Mouse (Mus musculus) right cerebral cortex, adult 18-20 months (tissue): ENCODE measurements around the gene Inka1.

Source experiments
- DNase-seq: peaks from one replicate; pipeline ENCODE4 v3.0.0; 2022; ENCODE audit warnings: mixed read lengths

The Inka1 gene

DNA sequence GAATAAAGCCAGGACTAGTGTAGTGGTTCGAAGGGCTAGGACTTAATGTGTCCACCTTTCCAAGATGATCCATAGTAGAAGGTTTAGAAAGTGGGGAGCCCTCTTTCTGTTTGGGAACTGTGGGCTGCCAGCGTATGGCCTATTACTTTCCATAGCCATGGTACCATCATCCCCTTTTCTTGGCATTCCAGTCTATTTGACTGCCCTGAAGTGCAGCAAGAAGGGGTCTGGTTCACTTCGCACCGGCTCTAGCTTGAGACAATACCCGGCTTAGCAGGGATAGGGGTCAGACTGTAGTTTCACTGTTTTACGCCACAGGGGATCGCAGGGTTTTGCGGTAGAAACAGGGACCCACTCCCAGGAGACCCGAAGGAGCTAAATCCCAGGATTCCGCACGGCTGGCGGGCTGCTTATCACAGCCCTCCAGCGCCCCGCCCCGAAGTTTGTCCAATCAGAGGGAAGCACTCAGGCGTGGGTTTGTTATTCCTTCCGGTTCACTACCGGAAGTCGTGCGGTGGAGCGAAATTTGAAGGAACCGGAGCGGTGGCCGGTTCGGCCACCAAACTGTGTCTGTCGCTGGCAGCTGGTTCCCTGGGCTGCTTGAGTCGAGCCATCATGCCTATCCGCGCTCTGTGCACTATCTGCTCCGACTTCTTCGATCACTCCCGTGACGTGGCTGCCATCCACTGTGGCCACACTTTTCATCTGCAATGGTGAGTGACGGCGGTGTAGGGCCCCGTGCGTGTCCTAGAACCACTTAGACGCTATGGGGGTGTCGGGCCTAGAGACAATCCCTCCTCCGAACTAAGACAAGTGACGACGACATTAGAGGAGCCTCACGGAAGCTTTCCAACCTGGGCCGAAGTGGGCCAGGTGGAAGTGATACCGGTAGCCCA, 35.0 kb downstream of the Inka1 start:
- DNase-seq = peak; percentile 93

DNA sequence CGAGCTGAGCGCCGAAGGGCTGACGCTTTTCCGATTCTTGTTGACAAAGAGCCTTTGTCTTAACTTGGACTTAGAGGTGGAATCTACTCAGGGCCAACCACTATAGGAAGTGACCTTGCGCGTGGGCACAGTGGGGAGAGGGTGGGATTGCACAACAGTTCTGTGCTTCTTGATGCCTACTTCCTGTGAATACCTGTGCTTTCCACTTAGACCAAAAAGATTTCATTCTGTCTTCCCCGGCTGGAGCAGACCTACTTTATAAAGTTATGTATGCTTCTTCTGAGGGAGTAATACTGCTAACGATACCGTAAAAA, 35.8 kb downstream of the Inka1 start, which contains the start of gene Traip:
TSS of gene Traip (plus strand) at position 215 of the 314 bp plus-strand sequence.
- no peak for DNase-seq

DNA sequence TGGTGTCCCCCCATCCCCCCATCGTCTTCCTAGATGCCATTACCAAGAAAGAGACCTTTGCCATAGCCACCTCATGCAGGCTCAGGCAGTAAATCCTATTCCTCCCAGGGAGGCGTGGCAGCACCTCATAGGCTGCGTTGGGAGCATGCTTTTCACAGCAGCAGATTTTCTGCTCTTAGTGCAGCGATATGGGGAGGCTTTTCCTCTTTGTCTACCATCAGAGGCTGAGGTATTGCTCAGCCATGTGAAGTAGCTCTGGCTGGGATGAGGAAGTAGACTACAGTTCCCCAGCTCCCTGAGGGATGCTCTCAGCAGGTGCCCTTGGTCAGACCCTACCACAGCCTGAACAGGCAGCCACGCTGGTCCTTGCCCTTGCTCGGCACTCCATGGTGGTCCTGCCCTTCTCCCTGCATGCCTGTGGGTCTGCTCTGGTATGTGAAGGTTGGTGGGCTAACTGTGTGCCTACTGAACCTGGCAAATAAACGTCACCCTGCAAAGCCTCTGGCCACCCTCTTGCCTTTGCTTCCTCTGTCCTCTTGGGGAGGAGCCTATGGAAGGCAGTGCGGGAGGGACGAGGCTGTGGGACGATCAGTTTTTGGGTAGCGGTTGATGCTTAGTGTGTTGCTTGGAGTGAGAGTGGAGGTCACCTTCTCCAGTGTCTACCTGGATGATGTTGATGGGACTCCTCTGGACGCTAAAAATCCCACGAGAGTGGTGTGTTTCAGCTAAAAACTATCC, 36.3 kb downstream of the Inka1 start:
- DNase-seq = no peak

DNA sequence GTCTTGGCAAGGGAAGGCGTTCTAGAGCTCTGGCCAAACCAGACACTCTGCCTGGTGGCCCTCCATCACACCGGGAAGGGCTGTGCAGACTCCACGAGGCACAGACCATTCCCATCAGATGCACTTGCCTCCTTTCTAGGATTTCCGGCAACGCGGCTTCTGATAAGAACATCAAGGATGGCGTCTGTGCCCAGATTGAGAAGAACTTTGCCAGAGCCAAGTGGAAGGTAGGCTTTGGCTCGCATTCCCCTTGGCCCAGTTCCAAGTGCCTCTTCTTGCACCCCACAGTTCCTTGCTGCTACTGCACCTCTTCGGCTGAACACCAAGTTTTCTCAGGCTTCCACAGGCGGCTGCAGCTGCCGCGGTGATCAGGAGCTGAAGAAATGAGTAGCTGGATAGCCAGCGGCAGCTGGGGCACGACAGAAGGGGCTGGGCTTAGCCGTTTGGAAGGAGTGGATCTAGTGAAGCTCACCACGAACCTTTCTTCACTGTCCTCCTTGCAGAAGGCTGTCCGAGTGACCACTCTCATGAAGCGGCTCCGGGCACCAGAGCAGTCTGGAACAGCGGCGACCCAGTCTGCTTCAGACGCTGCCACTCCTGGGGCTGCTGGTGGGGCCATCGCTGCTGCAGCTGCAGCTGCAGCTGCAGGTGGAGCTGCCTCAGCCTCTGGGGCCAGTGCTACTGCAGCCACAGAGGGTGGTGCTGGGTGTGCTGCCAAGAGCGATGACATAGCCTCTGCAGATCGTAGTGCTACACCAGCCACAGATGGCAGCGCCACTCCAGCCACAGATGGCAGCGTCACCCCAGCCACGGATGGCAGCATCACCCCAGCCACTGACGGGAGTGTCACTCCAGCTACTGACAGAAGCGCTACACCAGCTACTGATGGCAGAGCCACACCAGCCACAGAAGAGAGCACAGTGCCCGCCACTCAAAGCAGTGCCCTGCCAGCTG, 38.2 kb downstream of the Inka1 start:
- DNase-seq = peak; percentile 47

DNA sequence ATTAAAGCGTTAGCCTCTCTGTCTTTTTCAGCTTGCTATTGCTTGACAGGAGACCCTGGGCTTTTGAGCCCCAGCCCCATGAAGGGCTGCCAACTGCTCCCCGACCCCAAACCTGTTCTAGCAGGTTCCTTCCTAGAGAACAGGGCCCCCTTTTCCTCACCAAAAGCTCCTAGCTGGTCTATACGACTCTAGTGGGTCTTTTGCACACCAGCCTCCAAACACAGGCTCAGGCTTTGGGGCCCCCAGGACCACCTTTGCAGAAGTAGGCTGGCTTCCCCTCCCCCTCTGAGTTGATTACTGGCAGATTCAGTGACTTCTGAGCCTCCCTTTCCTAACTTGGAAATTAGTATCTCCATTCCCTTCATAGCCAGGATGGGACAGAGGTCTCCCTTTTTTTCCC, 48.8 kb downstream of the Inka1 start:
- DNase-seq = no peak

DNA sequence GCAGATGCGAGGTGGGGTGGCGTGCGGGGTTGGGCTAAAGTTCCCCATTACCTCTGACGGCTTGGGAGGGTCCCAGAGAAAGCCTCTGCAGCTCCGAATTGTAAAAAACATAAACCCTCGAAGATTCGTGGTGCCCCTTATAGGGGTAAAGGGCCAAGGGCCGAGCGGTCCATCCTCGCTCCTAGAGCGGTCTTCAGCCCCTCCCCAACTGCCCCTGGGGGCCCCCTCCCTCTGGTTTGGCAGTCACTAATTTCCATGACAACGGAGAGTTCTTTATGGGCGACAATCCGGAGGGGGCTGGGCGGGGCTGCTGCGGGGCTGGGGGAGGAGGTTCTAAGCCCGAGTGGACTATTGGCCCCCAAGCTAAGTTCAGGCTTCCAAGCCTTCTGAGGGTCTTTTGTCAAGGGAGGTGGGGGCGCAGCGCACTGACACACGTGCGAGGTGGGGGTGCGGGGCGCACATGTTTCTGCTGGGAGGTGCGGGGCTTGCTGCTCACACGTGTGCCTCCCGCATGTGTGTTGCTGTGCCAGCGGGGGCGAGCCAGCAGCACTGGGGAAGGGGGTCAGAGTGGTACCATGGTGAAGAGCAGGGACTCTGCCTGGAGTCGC, 49.4 kb downstream of the Inka1 start:
- DNase-seq = peak; percentile 65

DNA sequence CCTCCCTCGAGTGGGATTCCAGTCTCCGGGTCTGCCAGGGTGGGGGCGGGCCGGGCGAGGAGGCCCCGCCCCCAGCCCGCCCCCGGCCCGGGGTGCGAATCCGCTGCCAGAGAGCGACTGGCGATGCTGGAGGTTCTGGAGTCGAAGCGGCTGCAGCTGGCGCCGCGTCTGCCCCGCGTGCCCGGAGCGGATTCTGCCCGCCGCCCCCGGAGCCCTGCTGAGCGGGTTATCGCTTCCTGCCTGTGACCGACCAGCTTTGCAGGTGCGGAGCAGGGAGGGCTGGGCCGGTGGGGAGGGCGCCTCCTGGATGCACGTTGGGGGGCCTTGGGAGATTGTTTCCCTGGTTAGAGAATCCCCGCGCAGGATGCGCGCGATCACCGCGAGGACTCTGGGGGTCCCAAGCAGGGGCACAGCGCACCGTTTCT, 49.9 kb downstream of the Inka1 start:
- peak; percentile 72 for DNase-seq

DNA sequence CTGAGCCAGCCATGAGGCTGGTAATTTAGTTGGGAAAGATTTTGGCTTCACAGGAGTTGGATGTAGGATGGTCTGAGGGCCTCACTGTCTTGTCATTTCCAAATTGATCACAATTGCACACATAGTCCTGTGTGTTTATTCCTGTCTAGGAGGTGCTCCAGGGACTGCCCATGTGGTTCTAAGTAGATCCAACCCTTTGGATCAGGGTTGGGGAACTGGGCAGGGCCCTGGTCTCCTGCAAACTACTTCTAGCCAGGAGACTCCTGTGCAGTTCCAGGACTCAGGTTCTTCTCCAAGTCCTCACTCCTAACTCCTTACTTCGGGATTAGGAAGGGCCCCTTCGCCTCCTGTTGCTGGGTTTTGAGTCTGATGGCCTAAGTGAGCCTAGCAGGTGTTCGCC, 50.3 kb downstream of the Inka1 start, which contains the start of gene Camkv:
TSS of gene Camkv (plus strand) at position 301 of the 400 bp plus-strand sequence.
- DNase-seq = no peak
